Mouse (Mus musculus): ENCODE measurements around the gene Tor1aip2.

- TF ChIP-seq CTCF (conservative IDR thresholded peaks at IDR 0.05; ENCODE audit: insufficient read depth, insufficient read length, low read depth, low read length) (peak; percentile 73), POLR2A (IDR thresholded peaks at IDR 0.05; ENCODE audit: low read depth, low read length) (no peak)
Observed at GRCm38 (mm10) chr1:156043027-156043426, 7.8 kb downstream of the Tor1aip2 start.
